Mouse (Mus musculus) kidney, adult 2 months (tissue): ENCODE results near the gene Tinagl1.

Experiments used
- CTCF ChIP-seq: fragments of 200-500 bp; conservative IDR thresholded peaks from 2 replicates; pipeline ENCODE4 v1.5.1; 2011; ENCODE audit warnings: low read depth, mild to moderate bottlenecking, control low read depth, low read length, moderate library complexity, mixed read lengths; ENCODE audit not compliant: insufficient read depth, insufficient read length
- POLR2A ChIP-seq: fragments of 200-500 bp; IDR thresholded peaks from one replicate; pipeline ENCODE4 v1.6.1; 2011; ENCODE audit warnings: low read depth, low read length, control low read depth

DNA sequence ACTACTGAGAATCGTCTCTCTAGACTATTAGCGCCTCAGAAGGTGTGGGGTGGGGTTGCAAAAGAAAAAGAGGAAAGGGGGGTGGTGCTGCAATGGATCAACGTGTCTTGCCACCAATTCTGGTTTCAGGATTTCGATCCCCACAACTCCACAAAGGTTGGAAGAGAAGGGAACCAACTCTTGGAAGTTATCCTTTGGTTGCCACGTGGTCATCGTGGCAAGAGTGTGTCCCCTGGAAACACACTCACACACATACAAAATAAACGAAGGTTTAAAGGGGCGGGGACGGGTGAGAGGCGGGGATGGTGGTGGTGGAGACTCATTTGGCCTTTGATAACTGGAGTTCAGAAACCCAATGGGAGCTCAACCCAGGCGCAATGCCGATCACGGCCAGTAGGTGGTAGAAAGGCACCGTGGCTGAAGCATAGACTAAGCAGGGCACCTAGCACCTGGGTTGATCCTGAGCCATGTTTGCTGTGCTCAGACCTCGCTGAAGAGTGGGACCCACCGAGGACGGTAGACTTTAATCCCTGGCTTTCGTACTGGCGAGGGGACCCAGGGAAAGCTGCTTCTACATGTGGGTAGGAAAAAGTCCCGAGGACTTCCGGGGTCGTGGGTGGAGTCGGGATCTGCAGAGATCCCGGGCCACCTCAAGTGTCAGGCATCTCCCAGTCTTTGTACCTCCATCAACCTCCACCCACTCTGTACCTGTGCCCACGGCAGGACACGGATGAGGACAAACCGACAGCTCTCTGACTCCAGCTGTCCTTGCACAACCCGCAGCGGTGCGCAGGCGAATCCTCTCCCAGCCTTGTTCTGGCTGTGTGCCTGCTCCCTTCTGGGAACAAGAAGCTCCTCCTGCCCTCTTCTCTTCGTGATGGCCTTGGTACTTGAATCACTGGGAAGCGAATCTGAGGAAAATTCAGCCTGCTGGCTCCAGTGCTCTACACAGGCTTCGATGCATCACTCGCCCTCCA, 24.1 kb upstream of the Tinagl1 start:
- TF ChIP-seq CTCF (peak; percentile 97), POLR2A (no peak)
